Mouse (Mus musculus) heart, embryonic 15.5 days (tissue): ENCODE measurements around the gene Shank2. TPM values are rescaled to one million over a fixed set of nuclear protein-coding genes. Genes with fewer than 3 reads are reported as not detected.

Experiments used
- ATAC-seq: fragments of 200-750 bp; cut with Nextera tagmentation; replicated peaks from 2 replicates; pipeline ENCODE4 v1.8.0; 2017; ENCODE audit warnings: low read depth, moderate TSS enrichment; ENCODE audit not compliant: insufficient number of reproducible peaks, insufficient read depth, low FRiP score
- H3K27ac ChIP-seq: fragments of 300-500 bp; sonication (generic); 2 replicates; pipeline ENCODE4 v1.5.1; 2015; ENCODE audit warnings: mild to moderate bottlenecking, inconsistent platforms
- H3K27me3 ChIP-seq: fragments of 300-500 bp; sonication (generic); 2 replicates; pipeline ENCODE4 v1.6.1; 2015; ENCODE audit warnings: inconsistent platforms
- H3K36me3 ChIP-seq: fragments of 300-500 bp; sonication (generic); 2 replicates; pipeline ENCODE4 v1.6.1; 2015; ENCODE audit warnings: mild to moderate bottlenecking, inconsistent platforms
- H3K4me1 ChIP-seq: fragments of 300-500 bp; sonication (generic); replicated peaks from 2 replicates; pipeline ENCODE4 v1.6.1; 2015; ENCODE audit warnings: inconsistent platforms
- H3K4me2 ChIP-seq: fragments of 300-500 bp; sonication (generic); 2 replicates; pipeline ENCODE4 v1.6.1; 2015; ENCODE audit warnings: inconsistent platforms, mild to moderate bottlenecking, moderate library complexity
- H3K4me3 ChIP-seq: fragments of 300-500 bp; sonication (generic); 2 replicates; pipeline ENCODE4 v1.5.1; 2015; ENCODE audit warnings: mild to moderate bottlenecking, inconsistent platforms
- H3K9ac ChIP-seq: fragments of 300-500 bp; sonication (generic); 2 replicates; pipeline ENCODE4 v1.6.1; 2015; ENCODE audit warnings: mild to moderate bottlenecking, inconsistent platforms
- H3K9me3 ChIP-seq: fragments of 300-500 bp; sonication (generic); replicated peaks from 2 replicates; pipeline ENCODE4 v1.6.1; 2016; ENCODE audit warnings: inconsistent platforms
- WGBS: fragments of 180-500 bp; shearing (Covaris S2); methylation state at CpG from one replicate; pipeline ENCODE4 v1.1.7; 2015; ENCODE audit warnings: mixed read lengths; 5-methylcytosine and 5-hydroxymethylcytosine counted together
- polyA plus RNA-seq: library from polyadenylated mRNA; unstranded; fragments of >200 nt; fragmentation: Nextera tagmentation; extraction: Ambion mirVana; gene quantifications from 2 replicates; pipeline ENCODE4 v1.2.1, GENCODE M21; 2015

The Shank2 gene
- polyA plus RNA-seq, 1 experiment from 2014 or later, result 0.50 TPM

DNA sequence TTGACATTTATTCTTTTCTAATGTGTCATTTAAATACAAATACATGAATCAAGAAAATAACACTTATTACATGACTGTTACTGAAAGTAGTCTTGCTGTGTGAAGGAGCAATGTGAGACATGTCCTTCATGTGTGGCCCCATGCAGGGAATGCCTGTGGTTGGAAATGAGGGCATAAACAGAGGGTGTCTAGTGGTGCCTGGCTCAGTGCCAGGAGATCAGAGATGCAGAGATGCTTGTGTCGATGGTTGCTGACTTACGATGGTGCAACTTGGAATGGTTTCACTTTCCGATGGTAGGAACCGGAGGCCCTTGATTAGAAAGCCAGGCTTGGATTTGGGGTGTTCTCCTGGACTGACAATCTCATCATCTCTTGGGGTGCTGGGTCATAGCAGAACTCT is 140.3 kb downstream of the Shank2 start:
- H3K4me1 ChIP-seq, result no peaks in the 10 kb centered on the region
- no peaks in the 10 kb centered on the region for H3K9me3 ChIP-seq
- ATAC-seq, result no peak
- H3K4me2 ChIP-seq, result no peak overlapping the region
- no peaks in the 10 kb centered on the region for H3K27me3 ChIP-seq
- 71% methylated on average over 4 of the region's 4 CpGs for WGBS
- H3K36me3 ChIP-seq, result no peaks in the 10 kb centered on the region
- H3K9ac ChIP-seq, result no peak overlapping the region
- no peak overlapping the region for H3K4me3 ChIP-seq
- no peak overlapping the region for H3K27ac ChIP-seq

GRCm38 (mm10) chr7:144143941-144144340 is 142.2 kb downstream of the Shank2 start:
- WGBS, result 62% methylated on average over 2 of the region's 2 CpGs
- Histone ChIP-seq H3K27ac (no peak overlapping the region), H3K36me3 (no peaks in the 10 kb centered on the region), H3K27me3 (no peaks in the 10 kb centered on the region), H3K4me2 (no peak overlapping the region), H3K9ac (no peak overlapping the region), H3K4me1 (no peaks in the 10 kb centered on the region), H3K9me3 (no peaks in the 10 kb centered on the region), H3K4me3 (no peak overlapping the region)
- ATAC-seq, result no peak

DNA sequence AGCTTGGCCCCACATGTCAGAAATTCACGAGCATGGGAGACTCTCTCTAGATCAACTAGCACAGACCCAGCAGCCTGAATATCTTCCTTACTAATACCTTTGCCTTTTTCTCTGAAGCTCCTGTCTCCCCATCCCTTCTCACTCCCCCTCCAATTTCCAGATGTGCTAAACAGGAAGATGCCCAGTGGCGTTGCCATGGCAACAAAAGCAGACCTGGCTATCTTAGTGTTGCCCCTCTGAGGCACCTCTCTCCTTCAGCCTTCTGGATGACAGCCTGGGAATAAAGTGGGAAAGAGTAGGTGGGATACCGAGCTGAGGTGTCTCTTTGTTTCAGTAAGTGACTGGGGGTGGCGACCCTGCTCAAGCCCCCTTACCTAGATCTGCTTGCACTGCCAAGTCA is 146.4 kb downstream of the Shank2 start:
- Histone ChIP-seq H3K9me3 (no peaks in the 10 kb centered on the region), H3K27me3 (no peaks in the 10 kb centered on the region), H3K4me2 (no peak overlapping the region), H3K27ac (no peak overlapping the region), H3K36me3 (no peaks in the 10 kb centered on the region), H3K4me3 (no peak overlapping the region), H3K4me1 (peaks cover 3% of the 10 kb centered on the region; the same call in 1 of the 2 replicates), H3K9ac (no peak overlapping the region)
- WGBS, result 67% methylated on average over 4 of the region's 4 CpGs
- ATAC-seq, result no peak

GRCm38 (mm10) chr7:144153124-144153523 is 151.4 kb downstream of the Shank2 start:
- Histone ChIP-seq H3K27me3 (no peaks in the 10 kb centered on the region), H3K9me3 (no peaks in the 10 kb centered on the region), H3K9ac (no peak overlapping the region), H3K4me3 (no peak overlapping the region), H3K4me1 (peaks cover 8% of the 10 kb centered on the region), H3K27ac (no peak overlapping the region), H3K4me2 (no peak overlapping the region), H3K36me3 (no peaks in the 10 kb centered on the region)
- 16% methylated on average over 4 of the region's 4 CpGs for WGBS
- ATAC-seq, result no peak

GRCm38 (mm10) chr7:144153682-144154081 is 152.0 kb downstream of the Shank2 start:
- peaks cover 8% of the 10 kb centered on the region for H3K4me1 ChIP-seq
- no peaks in the 10 kb centered on the region for H3K36me3 ChIP-seq
- H3K27ac ChIP-seq, result no peak overlapping the region
- WGBS, result 48% methylated on average over 8 of the region's 8 CpGs
- no peak overlapping the region for H3K4me2 ChIP-seq
- H3K9me3 ChIP-seq, result no peaks in the 10 kb centered on the region
- H3K9ac ChIP-seq, result no peak overlapping the region
- no peak overlapping the region for H3K4me3 ChIP-seq
- ATAC-seq, result no peak
- no peaks in the 10 kb centered on the region for H3K27me3 ChIP-seq

DNA sequence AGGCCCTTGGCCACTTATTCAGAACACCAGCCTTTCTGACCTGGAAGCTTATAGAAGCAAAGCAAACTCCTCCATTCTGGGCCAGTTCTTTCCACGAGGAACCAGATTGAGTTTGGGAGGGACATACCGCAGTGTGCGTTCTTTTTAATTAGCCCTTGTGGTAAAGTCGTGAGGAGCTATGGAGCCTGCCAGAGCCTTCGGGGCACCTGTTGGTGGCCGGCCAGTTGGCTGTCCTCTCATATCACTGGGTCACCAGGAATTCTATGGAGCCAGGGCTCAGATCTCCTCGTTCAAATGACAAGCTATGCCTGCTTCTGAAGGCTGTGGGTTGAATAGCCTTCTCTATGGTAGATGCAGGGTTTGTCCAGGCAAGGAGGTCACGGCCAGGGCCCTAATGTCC is 156.2 kb downstream of the Shank2 start:
- no peak overlapping the region for H3K27ac ChIP-seq
- WGBS, result 83% methylated on average over 8 of the region's 8 CpGs
- no peak overlapping the region for H3K4me3 ChIP-seq
- H3K9me3 ChIP-seq, result no peaks in the 10 kb centered on the region
- H3K4me1 ChIP-seq, result peaks cover 8% of the 10 kb centered on the region
- no peaks in the 10 kb centered on the region for H3K27me3 ChIP-seq
- no peaks in the 10 kb centered on the region for H3K36me3 ChIP-seq
- ATAC-seq, result no peak
- H3K9ac ChIP-seq, result no peak overlapping the region
- no peak overlapping the region for H3K4me2 ChIP-seq

GRCm38 (mm10) chr7:144159556-144159955 is 157.8 kb downstream of the Shank2 start:
- ATAC-seq, result no peak
- no peaks in the 10 kb centered on the region for H3K27me3 ChIP-seq
- no peak overlapping the region for H3K9ac ChIP-seq
- no peak overlapping the region for H3K4me2 ChIP-seq
- WGBS, result 79% methylated on average over 8 of the region's 8 CpGs
- H3K36me3 ChIP-seq, result no peaks in the 10 kb centered on the region
- no peaks in the 10 kb centered on the region for H3K9me3 ChIP-seq
- no peak overlapping the region for H3K4me3 ChIP-seq
- H3K27ac ChIP-seq, result no peak overlapping the region
- no peaks in the 10 kb centered on the region for H3K4me1 ChIP-seq

- Histone ChIP-seq H3K9me3 (no peaks in the 10 kb centered on the region), H3K4me1 (no peaks in the 10 kb centered on the region), H3K36me3 (no peaks in the 10 kb centered on the region), H3K27ac (no peak overlapping the region), H3K4me2 (no peak overlapping the region), H3K9ac (no peak overlapping the region), H3K27me3 (no peaks in the 10 kb centered on the region), H3K4me3 (no peak overlapping the region)
- no peak for ATAC-seq
- WGBS, result 57% methylated on average over 2 of the region's 2 CpGs
Observed at GRCm38 (mm10) chr7:144160066-144160465, 158.3 kb downstream of the Shank2 start.

DNA sequence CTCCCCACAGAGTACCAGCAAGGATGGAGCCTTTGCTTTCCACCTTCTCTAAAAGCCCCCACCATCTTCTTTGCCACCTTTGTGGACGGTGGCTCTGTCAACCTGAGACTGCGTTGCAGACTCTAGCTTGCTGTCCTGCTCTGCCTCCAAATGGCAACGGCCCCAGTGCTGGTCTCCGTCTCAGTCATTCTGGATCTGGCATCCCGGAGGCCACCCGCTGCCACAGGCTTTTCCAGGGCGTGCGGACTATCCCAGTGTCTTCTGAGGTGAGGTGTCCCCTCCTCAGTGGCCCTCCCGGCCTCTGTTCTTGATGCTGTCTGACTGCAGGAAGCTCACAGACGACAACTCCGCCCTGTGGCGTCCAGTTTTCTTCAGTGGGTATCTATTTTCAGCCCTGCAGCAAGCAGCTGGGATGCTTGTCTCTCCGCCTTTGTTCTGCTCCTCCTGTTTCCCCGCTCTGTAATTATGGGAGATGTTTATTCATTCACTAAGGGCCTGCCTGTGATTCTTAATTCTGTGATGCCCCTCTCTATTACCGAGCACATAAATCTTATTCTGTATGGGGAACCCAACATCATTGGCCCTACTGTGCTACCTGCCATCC is 159.0 kb downstream of the Shank2 start:
- H3K4me2 ChIP-seq, result no peak overlapping the region
- H3K27me3 ChIP-seq, result no peaks in the 10 kb centered on the region
- no peaks in the 10 kb centered on the region for H3K9me3 ChIP-seq
- H3K4me3 ChIP-seq, result no peak overlapping the region
- H3K27ac ChIP-seq, result no peak overlapping the region
- no peaks in the 10 kb centered on the region for H3K4me1 ChIP-seq
- no peaks in the 10 kb centered on the region for H3K36me3 ChIP-seq
- WGBS, result 78% methylated on average over 15 of the region's 15 CpGs
- no peak for ATAC-seq
- no peak overlapping the region for H3K9ac ChIP-seq

DNA sequence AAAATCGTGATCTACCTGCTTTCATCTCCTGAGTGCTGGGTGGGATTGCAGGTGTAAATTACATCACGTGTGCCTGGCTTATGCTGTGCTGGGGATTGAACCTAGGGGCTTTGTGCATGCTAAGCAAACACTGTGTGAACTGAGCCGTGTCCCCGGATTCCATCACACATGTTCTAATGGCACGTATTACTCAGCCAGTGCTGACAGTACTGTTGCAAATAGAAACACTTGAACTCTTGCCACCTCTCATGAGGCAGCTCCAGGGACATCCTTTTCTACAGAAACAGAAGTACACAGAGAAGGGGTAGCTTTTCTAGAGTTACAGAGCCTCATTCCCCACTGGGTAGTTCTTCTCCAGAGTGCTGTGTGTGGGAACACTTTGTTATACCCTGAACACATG is 168.5 kb downstream of the Shank2 start:
- Histone ChIP-seq H3K9ac (no peak overlapping the region), H3K9me3 (no peaks in the 10 kb centered on the region), H3K4me2 (0 out of 2 replicates have a peak overlapping the region, but pooled peaks have one; percentile 10), H3K27me3 (peaks cover 26% of the 10 kb centered on the region), H3K36me3 (no peaks in the 10 kb centered on the region), H3K27ac (peak overlapping the region; percentile 78), H3K4me3 (no peak overlapping the region), H3K4me1 (peaks cover 15% of the 10 kb centered on the region)
- peak; percentile 75 for ATAC-seq
- 42% methylated on average over 5 of the region's 5 CpGs for WGBS

DNA sequence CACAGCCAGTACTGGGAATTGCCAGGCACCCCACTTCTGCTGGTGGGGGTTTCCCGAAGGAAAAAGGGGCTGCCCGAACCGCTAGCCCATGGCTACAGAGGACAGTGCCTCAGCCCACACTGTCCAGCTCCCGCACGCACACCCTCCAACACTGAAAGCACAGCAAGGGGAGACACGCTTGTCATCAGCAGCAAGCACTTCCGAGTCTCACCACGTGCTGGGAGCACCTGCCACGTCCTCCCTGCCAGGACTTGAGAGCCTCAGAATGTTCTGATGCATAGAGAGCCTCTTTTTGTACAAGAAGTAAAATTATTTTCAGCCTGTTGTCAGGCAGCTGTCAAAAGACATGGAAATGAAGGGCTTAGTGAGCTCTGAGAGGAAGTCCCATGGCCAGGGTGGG is 169.0 kb downstream of the Shank2 start:
- WGBS, result 50% methylated on average over 9 of the region's 9 CpGs
- Histone ChIP-seq H3K9ac (no peak overlapping the region), H3K36me3 (no peaks in the 10 kb centered on the region), H3K27me3 (peaks cover 30% of the 10 kb centered on the region), H3K4me3 (no peak overlapping the region), H3K4me1 (peaks cover 19% of the 10 kb centered on the region), H3K27ac (peak overlapping the region; percentile 78), H3K9me3 (no peaks in the 10 kb centered on the region), H3K4me2 (0 out of 2 replicates have a peak overlapping the region, but pooled peaks have one; percentile 10)
- peak; percentile 55 for ATAC-seq

DNA sequence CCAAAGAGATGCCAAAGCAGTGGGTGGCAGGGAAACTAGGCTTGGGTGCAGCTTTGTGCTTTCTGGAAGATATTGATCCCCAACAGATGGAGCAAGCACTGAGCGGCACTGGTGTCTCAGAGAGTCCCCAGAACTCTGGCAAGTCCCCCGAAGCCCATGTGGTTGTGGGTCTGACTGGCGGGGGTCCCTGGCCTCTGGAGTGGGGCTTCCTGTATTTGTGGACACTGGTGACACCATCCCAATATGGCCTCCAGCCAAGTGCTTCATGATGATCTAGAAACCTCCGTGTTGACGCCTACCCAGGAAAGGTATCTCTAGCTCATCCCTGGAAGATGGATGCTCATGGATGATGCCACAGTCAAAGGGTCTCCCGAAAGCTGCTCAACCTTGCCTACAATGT is 172.1 kb downstream of the Shank2 start:
- WGBS, result 88% methylated on average over 6 of the region's 6 CpGs
- H3K9me3 ChIP-seq, result no peaks in the 10 kb centered on the region
- H3K4me2 ChIP-seq, result no peak overlapping the region
- no peak for ATAC-seq
- no peaks in the 10 kb centered on the region for H3K36me3 ChIP-seq
- H3K4me1 ChIP-seq, result peaks cover 21% of the 10 kb centered on the region
- H3K27ac ChIP-seq, result no peak overlapping the region
- H3K4me3 ChIP-seq, result no peak overlapping the region
- H3K27me3 ChIP-seq, result peaks cover 56% of the 10 kb centered on the region
- H3K9ac ChIP-seq, result no peak overlapping the region
